Mouse (Mus musculus) Patski (cell line): ENCODE measurements around the gene Acvr2b. TPM values are rescaled to one million over a fixed set of nuclear protein-coding genes. Genes with fewer than 3 reads are reported as not detected.

ENCODE experiments used
- ATAC-seq: fragments of 100-300 bp; one replicate; pipeline ENCODE4 v1.8.0; 2021
- CTCF ChIA-PET: fragments of 350-600 bp; sonication (Branson Sonifier 250); formaldehyde crosslinking; loops from one replicate; lab custom pipeline; 2022; ENCODE audit warnings: inconsistent platforms; lab: Charles Lee
- POLR2A ChIA-PET: fragments of 350-600 bp; sonication (Branson Sonifier 250); formaldehyde crosslinking; loops from one replicate; lab custom pipeline; 2022; ENCODE audit warnings: antibody characterized with exemption, inconsistent platforms; lab: Charles Lee
- DNase-seq: peaks from one replicate; pipeline ENCODE4 v3.0.0-alpha.2; 2011; ENCODE audit warnings: low read depth, low spot score
- H3K27me3 ChIP-seq: fragments of 371-371 bp; one replicate; pipeline ENCODE4 v1.5.1; 2021
- CTCF ChIP-seq: fragments of 100-300 bp; IDR thresholded peaks from one replicate; pipeline ENCODE4 v1.5.1; 2021
- in situ Hi-C: fragments of 300-500 bp; cut with MboI; formaldehyde crosslinking; loops from 3 replicates; pipeline ENCODE4 v1.11.1; 2018; ENCODE audit warnings: low pct_unique_long_range_greater_than_20kb, mixed read lengths
- polyA plus RNA-seq: library from polyadenylated mRNA; unstranded; gene quantifications from one replicate; pipeline ENCODE4 v1.2.3, GENCODE M21; 2021

Acvr2b gene
- polyA plus RNA-seq, 1 experiment from 2014 or later: 4.0 TPM

- ChIA-PET CTCF (no interaction called here), POLR2A (no interaction called here)
- TF ChIP-seq CTCF: no peak
- DNase-seq: no peak
- in situ Hi-C loops: no loop called here
- ATAC-seq: no peak
- no peaks in the 10 kb centered on the region for H3K27me3 ChIP-seq
Observed at GRCm38 (mm10) chr9:119483554-119484353, 81.8 kb downstream of the Acvr2b start.

GRCm38 (mm10) chr9:119484420-119484819, 82.5 kb downstream of the Acvr2b start:
- no peaks in the 10 kb centered on the region for H3K27me3 ChIP-seq
- CTCF ChIA-PET: no interaction called here
- DNase-seq (no peak), ATAC-seq (no peak)
- TF ChIP-seq CTCF: no peak
- in situ Hi-C loops: no loop called here
- POLR2A ChIA-PET: no interaction called here

Other genes with a start within 250 kb of the Acvr2b start
- 7.9 TPM for gene Acaa1b, start 245.0 kb upstream of the Acvr2b start, polyA plus RNA-seq
- not detected for gene Gm47289, start 243.0 kb upstream of the Acvr2b start, polyA plus RNA-seq
- gene Slc22a13, start 193.0 kb upstream of the Acvr2b start, polyA plus RNA-seq: 0.09 TPM
- 41.7 TPM for gene Oxsr1, start 79.7 kb upstream of the Acvr2b start, polyA plus RNA-seq
- gene Acaa1a, start 62.4 kb upstream of the Acvr2b start, polyA plus RNA-seq: 99.2 TPM
- gene Myd88, start 60.7 kb upstream of the Acvr2b start, polyA plus RNA-seq: 29.2 TPM
- 5.1 TPM for gene Xylb, start 44.7 kb upstream of the Acvr2b start, polyA plus RNA-seq
- 0.26 TPM for gene Slc22a14, start 36.6 kb upstream of the Acvr2b start, polyA plus RNA-seq
- 5.7 TPM for gene Exog, start 42.8 kb downstream of the Acvr2b start, polyA plus RNA-seq
- 11.9 TPM for gene Scn5a, start 176.9 kb downstream of the Acvr2b start, polyA plus RNA-seq